Mouse (Mus musculus): ENCODE measurements around the gene Rere.

Rere gene

DNA sequence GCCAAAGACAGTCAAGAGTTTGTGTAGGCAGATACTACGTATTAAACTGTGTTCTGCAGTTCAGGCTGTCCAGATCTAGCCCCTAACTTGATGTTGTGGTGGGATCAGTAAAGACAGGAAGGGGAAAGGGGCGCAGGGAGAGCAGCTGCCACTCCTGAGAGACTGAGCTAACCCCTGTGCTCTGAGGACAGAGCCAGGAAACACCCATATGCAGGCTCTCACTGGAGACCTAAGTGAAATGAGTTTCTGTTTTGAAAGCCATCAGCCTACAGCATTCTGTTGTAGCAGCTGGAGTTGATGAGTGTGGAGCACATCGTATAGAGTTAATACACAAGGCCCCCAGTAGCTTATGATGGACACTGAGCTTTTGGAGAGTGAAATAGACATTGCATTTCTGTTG is 101.1 kb downstream of the Rere start:
- DNase-seq (ENCODE audit: low spot score), result no peak

DNA sequence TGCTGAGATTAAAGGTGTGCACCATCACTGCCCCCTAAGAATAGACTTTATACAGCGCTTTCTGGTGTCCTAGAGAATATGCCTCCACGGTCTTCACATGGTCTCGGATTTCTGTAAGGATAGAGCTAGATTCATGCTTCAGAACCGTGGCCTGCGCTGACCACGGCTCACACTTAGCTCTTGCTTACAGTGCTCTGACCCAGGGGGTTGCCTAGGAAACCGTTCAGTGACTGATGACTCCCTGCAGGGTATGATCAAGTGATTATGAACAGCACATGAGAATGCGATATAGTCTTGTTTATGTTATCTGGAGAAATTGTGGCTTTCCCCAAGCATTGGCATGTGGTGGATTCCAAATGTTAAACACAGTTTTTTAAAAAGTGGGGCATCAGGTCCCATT is 103.0 kb downstream of the Rere start:
- DNase-seq (ENCODE audit: low spot score), result no peak

DNA sequence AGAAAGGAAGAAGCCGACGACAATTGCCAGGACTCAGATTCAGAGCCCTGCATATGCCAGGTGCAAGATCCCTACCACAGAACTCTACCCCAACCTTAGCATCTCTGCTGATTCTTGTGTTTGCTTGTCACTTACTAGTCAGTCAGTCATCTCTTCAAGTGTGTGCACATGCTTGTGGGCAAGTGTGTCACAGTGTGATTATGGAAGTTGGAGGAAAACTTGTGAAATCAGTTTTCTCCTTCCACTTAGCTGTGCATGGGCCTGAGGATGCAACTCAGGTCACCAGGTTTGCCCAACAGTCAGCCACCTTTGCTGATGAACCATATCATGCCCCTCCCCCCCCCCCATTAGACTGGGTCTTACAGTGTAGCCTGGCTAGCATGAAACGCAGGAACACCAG is 103.5 kb downstream of the Rere start:
- no peak for DNase-seq (ENCODE audit: low spot score)

DNA sequence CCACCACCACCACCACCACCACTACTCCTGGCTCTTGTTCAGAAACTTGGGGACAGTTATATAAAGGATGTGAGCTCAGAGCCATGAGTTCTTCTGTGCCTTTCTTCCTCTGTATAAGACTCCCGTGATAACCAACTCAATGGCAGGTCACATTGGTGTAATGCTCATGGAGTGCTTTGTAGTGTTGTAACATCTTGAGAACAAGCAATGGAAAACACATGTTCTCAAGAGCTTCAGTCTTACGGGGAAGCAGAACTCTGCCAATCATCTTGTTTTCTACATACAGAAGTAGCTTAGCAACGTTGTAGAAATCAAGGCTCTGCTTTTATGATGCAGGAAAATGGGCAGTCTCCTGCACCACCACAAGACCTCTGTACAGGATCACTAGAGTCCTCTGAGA is 107.1 kb downstream of the Rere start:
- DNase-seq (ENCODE audit: low spot score), result no peak

DNA sequence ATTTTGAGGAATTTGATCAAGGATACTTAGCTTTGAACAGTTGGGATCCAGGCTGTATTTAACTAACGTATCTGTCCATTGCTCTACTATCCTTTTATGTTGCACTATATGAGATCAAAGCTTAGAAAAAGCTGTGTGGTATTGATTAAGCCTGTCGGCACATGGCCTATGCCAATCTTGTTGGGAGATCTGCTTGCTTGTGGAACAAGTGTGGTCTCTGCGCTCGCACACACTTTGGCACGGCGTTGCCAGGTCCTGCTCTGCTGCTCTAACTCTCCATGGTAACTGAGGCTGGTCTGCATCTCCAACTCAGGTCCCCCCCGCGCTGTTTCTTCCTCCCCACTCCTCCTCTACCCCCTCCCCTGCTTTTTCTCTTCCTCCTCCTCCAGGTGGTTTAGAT is 112.2 kb downstream of the Rere start:
- DNase-seq (ENCODE audit: low spot score), result no peak

DNA sequence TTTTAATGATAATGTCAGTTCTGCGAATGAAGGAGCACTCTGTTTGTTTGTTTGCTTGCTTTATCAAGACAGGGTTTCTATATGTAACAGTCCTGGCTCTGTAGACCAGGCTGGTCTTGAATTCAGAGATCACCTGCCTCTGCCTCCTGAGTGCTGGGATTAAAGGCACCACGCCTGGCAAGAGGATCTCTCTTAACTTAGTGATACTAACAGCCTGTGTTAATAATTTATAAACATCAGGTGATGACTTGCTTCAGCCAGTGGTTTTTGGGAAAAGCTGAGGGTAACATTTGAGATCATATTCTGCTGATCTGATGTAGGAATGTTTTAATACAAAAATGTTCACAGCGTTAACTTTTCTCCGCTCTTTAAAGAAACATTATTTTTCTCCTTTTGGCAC is 112.6 kb downstream of the Rere start:
- DNase-seq (ENCODE audit: low spot score), result no peak

DNA sequence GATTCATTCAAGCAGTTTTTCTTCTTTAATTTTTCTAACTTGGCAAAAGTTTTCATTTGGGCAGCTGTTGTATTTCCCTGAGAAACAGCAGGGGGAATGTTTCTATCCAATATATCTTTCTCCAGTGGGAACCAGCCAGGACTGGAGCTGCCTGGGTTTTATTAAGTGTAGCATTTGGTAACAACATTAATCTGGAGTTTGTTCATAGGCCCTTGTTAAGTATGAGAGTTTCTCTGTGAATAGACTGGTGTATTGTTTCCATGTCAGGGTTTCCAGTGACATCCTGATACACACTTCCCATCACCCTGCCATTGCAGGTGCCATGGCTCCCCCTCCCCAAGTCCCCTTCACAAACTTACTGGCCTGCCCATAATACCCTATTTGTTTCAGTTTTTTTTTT is 114.9 kb downstream of the Rere start:
- DNase-seq (ENCODE audit: low spot score), result no peak

DNA sequence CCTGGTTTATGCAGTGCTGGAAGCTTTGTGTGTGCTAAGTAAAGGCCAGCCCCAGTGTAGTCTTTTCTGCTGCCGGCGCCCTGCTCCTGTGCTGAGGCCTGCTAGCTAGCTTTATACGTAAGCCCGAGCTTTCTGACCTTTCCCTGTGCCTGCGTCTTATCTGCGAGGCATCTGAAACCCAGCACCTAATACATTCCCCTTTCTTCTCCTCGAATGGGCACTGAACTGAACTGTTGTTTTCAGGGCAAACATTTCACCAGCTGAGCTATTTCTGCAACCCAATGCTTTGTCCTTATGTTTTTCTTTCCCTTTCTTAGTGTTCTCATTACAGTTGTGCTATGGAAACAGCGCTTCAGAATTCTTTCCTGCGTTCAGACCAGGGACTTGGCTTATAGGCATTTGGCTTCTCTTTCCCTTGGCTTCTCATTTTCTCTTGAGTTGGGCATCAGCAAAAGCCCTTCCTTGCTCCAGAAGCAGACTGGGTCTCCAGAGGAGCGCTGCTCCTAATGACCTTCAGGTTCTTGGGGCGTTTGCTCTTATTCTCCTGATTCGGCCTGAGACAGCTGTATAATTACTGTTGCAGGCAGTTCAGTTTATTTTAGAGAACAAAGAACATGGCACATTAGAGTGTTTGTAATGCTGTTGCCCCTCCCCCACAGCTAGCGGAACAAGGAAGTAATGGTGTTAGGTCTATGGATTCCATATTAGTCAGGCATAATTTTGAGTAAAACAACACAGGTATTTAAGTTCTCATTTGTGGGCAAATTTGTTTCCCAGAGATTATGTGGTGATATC is 115.6 kb downstream of the Rere start:
- DNase-seq (ENCODE audit: low spot score), result peak; percentile 47

DNA sequence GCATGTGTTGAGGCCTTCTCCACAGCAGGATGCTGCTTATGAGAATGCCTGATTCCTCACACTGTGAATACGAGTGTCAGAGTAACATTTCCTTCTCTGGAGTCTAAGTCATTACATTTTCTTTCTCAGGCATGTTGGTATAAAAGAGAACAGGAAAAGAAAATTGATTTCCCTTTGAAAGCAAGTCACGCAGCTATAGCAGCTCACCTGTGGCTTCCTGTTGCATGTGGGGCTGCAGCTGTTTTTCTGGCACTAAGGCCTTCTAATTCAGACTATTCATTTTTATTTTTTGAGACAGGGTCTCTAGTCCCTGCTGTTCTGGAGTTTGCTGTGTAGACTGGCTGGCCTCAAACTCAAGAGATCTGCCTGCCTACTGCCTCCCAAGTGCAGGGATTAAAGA is 117.6 kb downstream of the Rere start:
- DNase-seq (ENCODE audit: low spot score), result no peak

DNA sequence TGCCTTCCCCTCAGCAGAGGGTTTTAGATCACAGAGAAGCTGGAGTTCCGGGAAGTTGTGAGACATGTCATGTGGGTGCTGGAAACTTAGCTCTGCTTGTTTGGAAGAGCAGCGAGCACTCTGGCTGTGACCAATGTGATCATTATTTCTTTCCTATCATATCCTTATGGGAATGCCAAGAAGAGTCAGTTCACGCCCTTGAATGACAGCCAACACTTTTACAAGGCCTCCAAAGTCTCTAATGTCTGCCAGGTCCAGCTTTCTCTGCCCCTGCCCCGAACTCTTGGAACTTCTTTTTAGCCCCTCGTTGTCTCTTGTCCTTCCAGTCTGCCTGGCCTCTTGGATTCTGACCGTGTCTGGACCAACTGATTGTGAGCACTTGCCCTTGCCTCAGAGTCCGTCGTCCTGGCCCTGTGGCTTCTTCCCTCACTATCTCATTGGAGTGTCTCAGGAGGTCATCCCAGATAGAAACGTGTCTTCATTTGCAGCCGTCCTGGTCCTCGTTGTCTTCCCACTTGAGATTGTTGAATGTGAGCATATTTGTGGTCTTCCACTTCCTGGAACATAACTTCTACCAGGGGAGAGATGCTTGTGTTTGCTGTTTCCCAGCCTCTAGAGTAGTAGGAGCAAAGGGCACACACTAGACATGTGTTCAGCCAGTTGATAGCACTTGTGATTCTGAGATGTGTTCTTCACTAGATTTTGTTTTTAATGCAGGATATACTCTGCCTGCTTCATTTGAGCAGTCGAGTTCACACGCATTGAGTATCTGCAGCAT is 120.6 kb downstream of the Rere start:
- DNase-seq (ENCODE audit: low spot score), result no peak

DNA sequence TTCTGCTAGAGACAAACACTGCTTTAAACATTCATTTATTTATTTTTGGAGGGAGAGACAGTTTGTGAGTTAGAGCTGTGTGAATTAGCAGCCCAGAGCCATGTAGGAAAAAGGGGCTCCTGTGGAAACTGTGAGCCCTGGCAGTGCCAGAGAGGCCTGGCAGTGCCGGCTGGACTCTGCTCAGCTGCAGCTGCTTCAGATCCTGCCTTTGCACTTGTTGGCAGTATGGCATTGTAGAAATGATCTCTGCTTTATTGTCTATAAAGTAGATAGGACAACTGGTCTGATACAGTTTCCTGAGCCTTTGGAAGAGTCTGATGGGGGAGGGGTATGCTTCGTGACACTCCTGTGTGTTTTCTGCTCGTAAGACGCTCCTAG is 121.2 kb downstream of the Rere start:
- DNase-seq (ENCODE audit: low spot score), result no peak

DNA sequence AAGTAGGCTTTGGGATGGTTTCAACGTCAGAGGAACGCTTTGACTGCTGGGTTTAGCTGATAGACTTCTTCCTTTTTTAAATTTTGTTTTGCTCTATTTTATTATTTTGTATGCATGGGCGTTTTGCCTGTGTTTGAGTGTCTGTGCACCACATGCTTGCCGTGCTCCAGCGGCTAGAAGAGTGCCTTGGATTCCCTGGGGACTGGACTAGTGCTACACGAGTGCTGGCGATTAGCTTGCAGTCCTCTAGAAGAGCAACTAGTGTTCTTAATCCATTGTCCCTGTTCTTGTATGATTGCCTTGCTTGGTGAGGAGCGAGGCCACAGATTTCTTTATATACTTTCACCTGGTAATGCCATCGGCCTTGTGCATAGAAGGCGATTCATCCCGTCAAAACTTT is 122.5 kb downstream of the Rere start:
- peak; percentile 46 for DNase-seq (ENCODE audit: low spot score)

DNA sequence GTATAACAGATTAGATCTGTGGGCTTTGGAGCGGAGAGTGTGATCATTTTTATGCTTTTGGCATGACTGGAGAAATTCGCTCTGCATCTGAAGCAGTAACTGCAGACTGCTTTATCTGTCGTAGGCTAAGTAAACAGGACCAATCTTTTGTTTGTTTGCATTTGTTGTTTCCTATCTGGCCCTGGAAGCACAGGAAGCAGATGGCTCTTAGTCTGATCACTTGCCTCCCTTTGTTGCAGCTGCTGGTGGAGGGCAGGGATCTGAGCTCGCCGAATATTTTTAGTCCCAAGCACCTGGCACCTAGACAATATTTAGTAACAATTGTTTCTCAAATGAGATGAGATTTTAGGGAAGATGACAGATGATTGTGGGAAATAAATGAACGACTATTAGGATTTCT is 123.1 kb downstream of the Rere start:
- DNase-seq (ENCODE audit: low spot score), result no peak

DNA sequence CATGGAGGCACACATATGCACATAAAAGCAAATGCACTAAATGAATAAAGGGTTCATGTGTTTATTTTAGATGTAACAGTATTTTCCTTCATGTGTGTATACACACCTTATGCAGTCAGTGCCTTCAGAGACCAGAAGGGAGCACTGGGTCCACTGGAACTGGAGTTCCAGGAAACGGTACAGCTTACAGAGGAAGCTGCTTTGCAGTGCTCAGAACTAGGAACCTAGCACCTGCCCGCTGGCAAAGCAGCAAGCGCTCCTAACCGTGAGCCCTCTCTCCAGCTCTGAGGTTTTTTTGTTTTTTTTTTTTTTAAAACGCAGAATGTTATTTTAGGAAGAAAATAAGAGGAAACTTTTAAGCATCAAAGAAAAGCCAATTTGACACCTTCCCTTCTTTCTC is 124.3 kb downstream of the Rere start:
- no peak for DNase-seq (ENCODE audit: low spot score)

DNA sequence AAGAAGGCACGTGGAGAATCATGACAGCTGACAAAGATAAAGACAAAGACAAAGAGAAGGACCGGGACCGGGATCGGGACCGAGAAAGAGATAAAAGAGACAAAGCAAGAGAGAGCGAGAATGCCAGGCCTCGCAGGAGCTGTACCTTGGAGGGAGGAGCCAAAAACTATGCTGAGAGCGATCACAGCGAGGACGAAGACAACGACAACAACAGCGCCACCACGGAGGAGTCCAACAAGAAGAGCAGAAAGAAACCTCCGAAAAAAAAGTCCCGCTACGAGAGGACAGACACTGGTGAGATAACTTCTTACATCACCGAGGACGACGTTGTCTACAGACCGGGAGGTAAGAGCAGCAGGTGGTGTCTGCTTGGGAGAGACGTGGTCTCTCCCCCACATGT is 124.9 kb downstream of the Rere start:
- DNase-seq (ENCODE audit: low spot score), result no peak

DNA sequence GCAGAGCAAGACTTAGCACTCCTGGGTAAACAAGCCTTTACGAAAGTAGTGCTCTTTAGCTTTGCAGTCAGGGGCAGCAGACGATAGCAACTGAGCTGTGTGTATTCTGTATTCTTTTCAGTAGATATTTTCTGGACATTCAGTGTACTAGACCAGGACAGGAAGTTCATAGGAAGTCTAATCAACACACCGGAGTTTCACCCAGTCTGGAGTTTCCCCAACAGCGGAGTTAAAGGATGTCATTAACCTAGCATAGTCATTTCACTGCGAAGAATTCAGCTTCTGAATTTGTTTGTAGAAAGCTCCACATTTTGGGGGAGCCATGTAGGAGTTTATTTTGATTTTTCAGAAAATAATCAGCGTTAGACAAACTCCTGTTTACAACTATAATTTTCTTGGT is 125.4 kb downstream of the Rere start:
- DNase-seq (ENCODE audit: low spot score), result no peak

DNA sequence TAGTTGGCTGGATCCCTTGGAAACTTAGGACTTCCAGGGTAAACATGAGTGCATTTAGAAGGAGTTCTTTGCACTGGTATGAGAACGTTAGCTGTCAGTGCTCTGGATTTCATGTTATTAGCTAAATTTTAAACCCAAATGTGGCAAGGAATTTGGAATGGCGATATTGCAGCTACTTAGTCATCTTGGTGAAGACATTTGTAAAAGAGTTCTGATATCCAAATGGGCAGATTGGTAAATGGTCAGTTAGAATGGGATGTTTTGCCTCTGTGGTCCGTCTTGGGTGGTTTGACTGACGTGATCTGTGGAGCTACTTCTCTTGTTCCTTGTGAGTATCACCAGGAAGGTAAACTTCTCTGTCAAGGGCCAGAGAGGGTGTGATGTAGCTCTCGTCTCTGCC is 132.8 kb downstream of the Rere start:
- no peak for DNase-seq (ENCODE audit: low spot score)

DNA sequence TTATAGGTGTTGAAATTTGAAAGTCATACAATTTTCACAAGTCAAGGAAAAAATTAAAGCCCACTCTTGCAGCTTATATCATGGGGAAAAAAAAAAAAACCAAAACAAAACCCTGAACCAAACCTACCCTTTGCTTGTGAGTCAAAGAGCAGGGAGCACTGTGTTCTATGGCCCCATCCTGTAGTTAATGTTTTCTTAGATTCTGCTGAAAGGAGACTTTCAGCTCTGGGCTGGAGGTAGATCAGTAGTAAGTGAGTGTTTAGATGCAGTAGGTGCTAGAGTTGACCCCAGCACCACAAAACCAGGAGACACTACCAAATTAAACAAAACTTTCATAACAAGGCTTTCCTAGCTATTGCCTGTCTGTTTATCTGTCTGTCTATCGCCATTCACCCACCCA is 133.3 kb downstream of the Rere start:
- DNase-seq (ENCODE audit: low spot score), result no peak

DNA sequence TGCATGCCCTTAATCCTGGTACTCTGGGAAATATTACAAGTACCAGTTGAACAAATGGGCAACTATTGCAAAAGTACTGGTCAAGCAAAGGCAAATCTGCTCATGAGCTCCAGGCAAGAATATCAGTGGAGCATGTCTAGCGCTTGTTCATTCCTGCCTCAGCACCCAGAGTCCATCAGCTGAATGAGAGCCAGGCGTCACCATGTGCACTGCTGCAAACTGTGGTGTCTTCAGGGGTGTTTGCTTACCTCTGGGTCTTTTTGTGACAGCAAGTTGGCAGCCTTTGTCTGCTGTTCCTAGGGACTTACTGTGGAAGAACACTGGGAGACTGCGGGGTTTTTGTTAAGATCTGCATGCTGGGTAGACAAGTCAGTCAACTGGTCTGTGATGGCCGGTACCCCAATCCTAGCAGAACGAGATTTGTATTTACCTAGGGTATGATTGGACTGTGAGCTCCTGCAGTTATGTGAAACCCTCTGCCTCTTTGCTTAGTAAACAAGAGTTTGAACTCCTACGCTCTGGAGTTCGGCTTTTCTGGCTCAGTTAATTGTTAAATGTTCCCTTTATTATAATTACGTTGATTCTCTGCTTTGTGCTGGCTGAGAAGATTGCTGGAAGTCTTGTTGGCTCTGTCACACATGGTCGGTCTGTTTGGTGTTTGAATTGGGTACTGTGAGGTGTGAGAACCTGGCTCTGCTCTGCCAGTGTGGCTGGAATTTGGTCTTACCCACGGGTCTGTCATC is 134.0 kb downstream of the Rere start:
- no peak for DNase-seq (ENCODE audit: low spot score)

DNA sequence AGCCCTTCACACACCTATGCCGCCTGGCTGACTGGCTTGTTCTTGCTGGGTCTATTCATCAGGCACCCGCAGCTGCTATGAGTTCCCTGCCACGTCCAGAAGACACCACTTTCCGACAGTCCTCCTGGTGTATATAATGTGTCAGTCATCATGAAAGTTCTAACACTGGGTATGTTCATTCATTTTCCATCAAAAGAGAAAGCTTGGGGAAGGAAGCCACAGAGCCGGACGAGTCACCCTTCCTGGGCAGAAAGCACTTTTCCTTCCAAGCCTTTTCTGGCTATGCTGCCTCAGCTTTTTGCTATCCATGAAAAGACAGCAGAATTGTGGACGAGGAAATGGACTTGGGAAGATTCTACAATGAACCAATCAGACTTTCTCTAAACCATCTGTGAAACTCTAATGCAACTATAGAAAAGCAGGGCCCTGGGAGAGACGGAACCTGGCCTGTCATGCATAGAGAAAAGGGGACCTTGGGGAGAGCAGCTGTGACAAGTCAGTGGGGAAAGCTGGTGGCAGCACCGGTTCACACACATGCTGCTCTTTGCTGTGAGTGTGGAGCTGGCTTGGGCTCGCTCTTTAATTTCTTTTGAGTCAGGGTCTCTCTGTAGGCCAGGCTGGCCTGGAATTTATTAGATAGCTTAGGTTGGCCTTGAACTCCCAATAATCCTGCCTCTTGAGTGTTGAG is 139.3 kb downstream of the Rere start:
- no peak for DNase-seq (ENCODE audit: low spot score)

DNA sequence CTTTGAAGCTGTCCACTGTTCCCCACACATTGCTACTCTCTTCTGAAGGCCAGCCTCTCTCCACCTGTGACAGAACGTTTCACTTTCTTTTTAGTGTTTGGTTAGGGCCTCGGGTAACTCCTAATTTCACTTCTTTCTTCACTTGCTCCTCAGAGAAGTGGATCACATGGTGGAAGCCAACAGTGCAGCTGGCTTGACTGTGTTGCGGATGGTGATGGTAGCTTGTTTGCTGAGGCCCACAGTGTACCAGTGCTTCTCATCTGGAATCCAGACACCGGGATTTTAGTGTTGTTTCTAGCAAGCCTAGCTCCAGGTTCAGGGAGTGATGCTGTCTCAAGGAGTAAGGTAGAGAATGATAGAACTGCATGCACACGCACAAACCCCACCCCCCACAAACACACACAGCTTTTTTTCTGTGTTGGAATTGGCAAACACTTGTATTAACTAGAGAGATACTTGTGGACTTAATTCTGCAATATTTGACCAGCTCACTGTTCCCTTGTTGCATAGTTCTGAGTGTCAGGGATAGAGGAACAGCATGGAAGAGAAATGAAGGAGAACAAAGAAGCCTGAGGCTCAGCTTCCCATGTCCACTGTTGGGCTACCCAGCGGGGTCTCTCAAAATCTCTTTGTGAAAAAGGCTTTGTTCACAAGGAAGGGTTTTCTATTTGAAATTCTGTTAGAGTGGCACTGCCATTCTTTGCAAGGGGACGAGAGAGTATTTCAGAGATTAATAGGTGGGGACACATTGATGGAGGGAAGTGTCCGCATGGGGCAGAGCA is 144.8 kb downstream of the Rere start:
- DNase-seq (ENCODE audit: low spot score), result no peak
